Mouse (Mus musculus): Measurements from ENCODE around the gene Lamp3.
"Not testable (repeated sequence)": the region's sequence is repeated elsewhere in the genome, so short reads cannot be mapped to it uniquely, and the experiment has no call there.

Gene Lamp3

GRCm38 (mm10) chr16:19706216-19706615 is at the start of gene Lamp3:
Gene Lamp3, minus strand, starts transcription at chr16:19706375.
- DNase-seq (ENCODE audit: low read depth, low spot score) = no peak

DNA sequence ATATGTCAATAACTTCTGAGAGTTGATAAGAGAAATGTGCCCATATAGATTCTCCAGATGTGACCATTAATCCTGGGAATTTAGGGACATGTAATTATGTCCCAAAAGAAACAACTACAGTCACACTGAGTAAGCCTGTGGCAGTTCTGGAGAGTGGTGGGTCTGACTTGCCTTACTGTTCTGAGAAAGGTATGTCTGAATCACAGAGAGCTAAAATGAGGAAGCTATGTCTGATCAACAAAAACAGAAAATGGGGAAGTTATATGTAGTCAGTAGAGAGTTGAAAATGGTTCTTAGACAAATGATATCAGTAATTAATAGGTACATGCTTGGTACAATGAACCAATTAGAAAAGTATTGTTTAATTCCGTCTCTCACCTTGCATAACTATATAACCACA is 26.7 kb upstream of the Lamp3 start:
- DNase-seq (ENCODE audit: low read depth, low spot score) = no peak

DNA sequence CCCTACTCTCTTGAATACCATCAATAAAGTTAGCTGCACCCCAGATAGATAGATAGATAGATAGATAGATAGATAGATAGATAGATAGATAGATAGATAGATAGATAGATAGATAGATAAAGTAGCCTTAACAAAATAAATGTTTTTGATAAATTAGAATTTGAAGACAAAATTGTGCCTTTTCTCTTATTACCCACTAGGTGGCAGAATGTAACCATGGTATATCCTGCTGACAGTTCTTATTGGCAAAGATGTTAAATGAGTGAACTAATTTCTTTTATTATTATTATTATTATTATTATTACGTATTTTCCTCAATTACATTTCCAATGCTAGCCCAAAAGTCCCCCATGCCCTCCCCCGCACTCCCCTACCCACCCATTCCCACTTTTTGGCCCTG is 18.0 kb upstream of the Lamp3 start:
- not testable (repeated sequence) for DNase-seq (ENCODE audit: low read depth, low spot score)

- DNase-seq (ENCODE audit: low read depth, low spot score) = no peak
Measured at GRCm38 (mm10) chr16:19720959-19721358, 14.8 kb upstream of the Lamp3 start.

DNA sequence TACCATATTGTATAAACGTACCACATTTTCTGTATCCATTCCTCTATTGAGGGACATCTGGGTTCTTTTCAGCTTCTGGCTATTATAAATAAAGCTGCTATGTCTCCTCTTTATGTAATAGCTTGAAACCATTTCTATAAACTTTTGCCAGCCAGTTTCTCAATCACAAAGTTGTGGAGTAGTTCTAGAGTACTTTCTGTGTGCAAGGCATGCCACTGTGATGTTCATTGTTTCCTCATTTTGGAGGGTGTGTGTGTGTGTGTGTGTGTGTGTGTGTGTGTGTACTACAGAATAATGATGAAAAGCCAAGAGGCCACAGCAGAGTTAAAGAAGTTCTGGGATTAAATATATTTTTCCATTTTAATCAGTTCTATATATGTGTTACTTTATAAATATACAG is 1.2 kb upstream of the Lamp3 start:
- DNase-seq (ENCODE audit: low read depth, low spot score) = no peak

DNA sequence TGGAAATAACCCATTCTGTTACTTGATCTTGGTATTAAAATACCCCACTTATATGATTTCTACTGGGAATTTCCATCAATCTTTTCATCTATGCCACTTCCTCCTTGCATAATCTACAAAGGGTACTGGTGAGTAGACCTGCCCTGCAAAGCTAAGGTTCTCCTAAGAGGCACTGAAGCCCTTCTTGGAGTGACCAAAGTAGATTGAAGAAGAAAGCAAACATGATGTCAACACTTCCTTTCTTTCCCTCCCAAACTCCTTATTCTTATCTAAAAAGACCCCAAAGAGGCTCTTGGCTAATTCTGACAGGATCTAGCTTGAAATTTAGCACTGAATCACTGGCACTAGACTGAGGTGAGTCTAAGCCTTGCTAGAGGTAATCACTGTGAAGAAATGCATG is 7.0 kb downstream of the Lamp3 start:
- no peak for DNase-seq (ENCODE audit: low read depth, low spot score)

GRCm38 (mm10) chr16:19670768-19671357 is 35.3 kb downstream of the Lamp3 start:
- no peak for DNase-seq (ENCODE audit: low read depth, low spot score)

DNA sequence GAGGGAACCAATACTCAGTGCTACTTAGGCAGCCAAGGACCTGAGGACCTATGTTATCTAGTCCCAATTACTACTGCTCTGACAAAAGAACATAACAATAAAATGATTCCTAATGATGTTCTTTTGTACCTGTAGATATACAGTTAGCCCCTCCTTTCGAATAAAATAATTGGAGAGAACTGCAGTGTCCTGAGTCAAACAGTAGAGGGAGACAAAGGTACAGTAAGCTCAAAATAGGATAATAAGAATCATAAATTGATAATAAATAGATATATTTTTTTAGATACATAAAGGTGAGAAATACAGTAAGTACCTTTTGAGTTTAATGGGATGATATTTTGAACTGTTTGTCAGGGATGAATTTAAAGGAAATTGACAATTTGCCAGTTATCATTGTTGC is 39.9 kb downstream of the Lamp3 start:
- no peak for DNase-seq (ENCODE audit: low read depth, low spot score)

- no peak for DNase-seq (ENCODE audit: low read depth, low spot score)
Measured at GRCm38 (mm10) chr16:19629816-19630215, 76.4 kb downstream of the Lamp3 start, which contains the start of gene Olfr171. Gene Olfr171, minus strand, starts transcription at chr16:19629916.

DNA sequence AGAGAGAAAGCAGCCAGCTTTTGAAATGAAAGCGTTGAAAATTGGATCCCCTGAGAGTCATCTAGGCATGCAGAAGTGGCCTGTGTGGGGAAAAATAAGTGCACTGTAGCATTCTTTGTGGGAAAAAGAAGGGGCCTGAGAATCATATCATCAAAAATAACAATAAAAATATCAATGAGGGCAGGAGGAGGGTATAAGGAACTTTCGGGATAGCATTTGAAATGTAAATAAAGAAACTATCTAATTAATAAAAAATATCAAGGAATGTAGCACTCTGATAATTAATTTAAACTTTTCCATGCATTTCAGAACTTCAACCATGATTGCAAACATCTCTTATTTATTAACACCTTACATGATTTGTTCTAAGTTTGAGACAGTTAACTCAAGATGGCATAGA is 94.4 kb downstream of the Lamp3 start, which contains the start of gene Olfr170:
TSS of gene Olfr170 (minus strand) at position 101 of the 400 bp plus-strand sequence.
- not testable (repeated sequence) for DNase-seq (ENCODE audit: low read depth, low spot score)

Data from c-Kit-negative CD71-positive TER-119-positive erythroid progenitor cells, embryonic 14.5 days (primary cell).